Mouse (Mus musculus) monocyte, adult 2 months (primary cell): Measurements from ENCODE around the gene Zfp932.
"Not testable (repeated sequence)": the region's sequence is repeated elsewhere in the genome, so short reads cannot be mapped to it uniquely, and the experiment has no call there.

ENCODE experiments used
- DNase-seq, 2 experiments: peaks; one replicate each; pipeline ENCODE4 v3.0.0; 2022; ENCODE audit warnings: low spot score in 2 of 2, low read depth in 1 of 2

The Zfp932 gene

GRCm38 (mm10) chr5:109996026-109996937 is at the start of gene Zfp932:
Gene Zfp932 (plus strand): TSS chr5:109996521.
- DNase-seq: peak; percentile 29 to 38

GRCm38 (mm10) chr5:109950281-109950680 is 46.0 kb upstream of the Zfp932 start:
- DNase-seq: no peak

- not testable (repeated sequence) for DNase-seq
Measured at GRCm38 (mm10) chr5:109980743-109981142, 15.6 kb upstream of the Zfp932 start.

- DNase-seq: not testable (repeated sequence)
Measured at GRCm38 (mm10) chr5:109995461-109995860, 860 bp upstream of the Zfp932 start.

- not testable (repeated sequence) for DNase-seq
Measured at GRCm38 (mm10) chr5:110015775-110016174, 19.5 kb downstream of the Zfp932 start.

GRCm38 (mm10) chr5:110023273-110023672 is 27.0 kb downstream of the Zfp932 start:
- no peak for DNase-seq

GRCm38 (mm10) chr5:110023694-110024427 is 27.5 kb downstream of the Zfp932 start:
- not testable (repeated sequence) for DNase-seq

- peak; percentile 34 to 66 for DNase-seq
Measured at GRCm38 (mm10) chr5:110057637-110058408, 61.5 kb downstream of the Zfp932 start.
